In the genomic region with DNA sequence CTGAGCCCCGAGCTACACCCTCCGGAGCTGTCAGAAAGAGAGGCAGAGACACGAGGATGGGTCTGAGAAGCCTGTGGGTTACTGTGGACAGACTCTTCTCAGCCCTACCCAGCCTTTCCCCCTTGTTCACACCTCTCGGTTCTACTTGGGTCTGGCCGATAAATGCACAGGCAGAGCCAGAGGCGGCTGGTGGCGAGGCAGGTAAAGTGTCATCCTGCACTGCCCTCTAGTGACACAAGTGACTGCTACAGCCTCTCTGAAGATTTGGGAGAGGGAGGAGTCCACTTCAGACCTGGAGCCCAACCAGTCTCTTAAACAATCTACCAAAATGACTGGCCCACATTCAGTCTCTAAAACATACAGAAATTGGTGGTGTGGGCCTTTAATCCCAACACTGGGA, we compare ENCODE assay signal across 9 mouse cellular contexts. TPM values are rescaled to one million over a fixed set of nuclear protein-coding genes. Genes with fewer than 3 reads are reported as not detected.
DNase-seq lines count a peak whose midpoint lies in the region; ATAC-seq lines count a peak whose summit lies in the region.
"Had no signal": no experiment of that assay in that cellular context is flagged by ENCODE, and none has a peak within 500 bp of the region (broad histone marks: within the 10 kb centered on the region; RNA-seq: fewer than 3 reads in every experiment).

No protein-coding gene starts in this region.

- H3K9me3 ChIP-seq in intestine, embryonic 15.5 days = no peaks in the 10 kb centered on the region
- H3K9me3 ChIP-seq in midbrain, embryonic 12.5 days = no peaks in the 10 kb centered on the region

- no peaks in the 10 kb centered on the region for H3K27me3 ChIP-seq in intestine, embryonic 15.5 days (replicated peaks)
- no peaks in the 10 kb centered on the region for H3K27me3 ChIP-seq in midbrain, embryonic 12.5 days
- H3K27me3 ChIP-seq: Patski had no signal

- H3K4me3 ChIP-seq in intestine, embryonic 15.5 days (replicated peaks) = no peak overlapping the region
- no peak overlapping the region for H3K4me3 ChIP-seq in midbrain, embryonic 12.5 days

- H3K4me1 ChIP-seq in intestine, embryonic 15.5 days (replicated peaks) = 0 out of 2 replicates have a peak, but pooled peaks cover 6% of the 10 kb centered on the region
- peaks cover 48% of the 10 kb centered on the region for H3K4me1 ChIP-seq in midbrain, embryonic 12.5 days

- H3K4me2 ChIP-seq in intestine, embryonic 15.5 days (replicated peaks) = no peak overlapping the region
- no peak overlapping the region for H3K4me2 ChIP-seq in midbrain, embryonic 12.5 days (replicated peaks)

- H3K36me3 ChIP-seq in intestine, embryonic 15.5 days = peaks cover 11% of the 10 kb centered on the region; the same call in 1 of the 2 replicates
- peaks cover 45% of the 10 kb centered on the region for H3K36me3 ChIP-seq in midbrain, embryonic 12.5 days

- peak; percentile 54 for DNase-seq in ovary, postnatal 10 days (ENCODE audit: low spot score)
- DNase-seq in ovary, adult 18-20 months (ENCODE audit: low spot score) = no peak
- peak; percentile 97 for DNase-seq in embryo, embryonic 10 days (ENCODE audit: low spot score)
- peak; percentile 72 for DNase-seq in gastrocnemius, postnatal 10 days
- peak; percentile 85 to 89 for DNase-seq in left cerebral cortex, postnatal 25 days (ENCODE audit: low spot score in 2 of 2)
- DNase-seq in spleen, adult 12 weeks (ENCODE audit: low spot score) = peak; percentile 49

- 26% methylated on average over 7 of the region's 7 CpGs for WGBS in intestine, embryonic 15.5 days
- 23% methylated on average over 7 of the region's 7 CpGs for WGBS in midbrain, embryonic 12.5 days

- H3K27ac ChIP-seq in intestine, embryonic 15.5 days = no peak overlapping the region
- no peak overlapping the region for H3K27ac ChIP-seq in midbrain, embryonic 12.5 days (replicated peaks)

- intact Hi-C loops in left cerebral cortex, postnatal 25 days (cut with DNase I) = loop anchor here (1.0 kb wide), 1 partner anchor 43 kb away; no protein-coding TSS in a partner anchor

- ATAC-seq in intestine, embryonic 15.5 days = peak; percentile 65
- ATAC-seq in midbrain, embryonic 12.5 days (ENCODE audit: low FRiP score, low read depth) = peak; percentile 51; the same call in 1 of the 2 replicates
- ATAC-seq: Patski had no signal

- H3K9ac ChIP-seq in intestine, embryonic 15.5 days = no peak overlapping the region
- no peak overlapping the region for H3K9ac ChIP-seq in midbrain, embryonic 12.5 days (replicated peaks)

RNA-seq across cellular contexts. Expression of a gene that starts 6.3 kb away (rescaled TPM):
- 10 to 100 TPM; 30.0 to 39.3 TPM for total RNA-seq in gastrocnemius, postnatal 10 days (2021)
- 64.2 and 66.7 TPM in 2 replicates for polyA plus RNA-seq in intestine, embryonic 15.5 days (2015; fragmentation: Nextera tagmentation; extraction: Ambion mirVana)
- 10 to 100 TPM; 28.1 to 32.3 TPM for total RNA-seq in left cerebral cortex, postnatal 25 days (2021)
- polyA plus RNA-seq in midbrain, embryonic 12.5 days (2016; fragmentation: Nextera tagmentation; extraction: Ambion mirVana) = 107 and 116 TPM in 2 replicates

RNA-seq across cellular contexts. Expression of a gene that starts 17.9 kb away (rescaled TPM):
- total RNA-seq in gastrocnemius, postnatal 10 days (2021) = not detected
- 84.7 and 86.9 TPM in 2 replicates for polyA plus RNA-seq in intestine, embryonic 15.5 days (2015; fragmentation: Nextera tagmentation; extraction: Ambion mirVana)
- not detected for total RNA-seq in left cerebral cortex, postnatal 25 days (2021)
- polyA plus RNA-seq in midbrain, embryonic 12.5 days (2016; fragmentation: Nextera tagmentation; extraction: Ambion mirVana) = 0.55 and 0.68 TPM in 2 replicates

RNA-seq across cellular contexts. Expression of a gene that starts 33.8 kb away (rescaled TPM):
- 1 to 10 TPM; 8.4 to 9.4 TPM for total RNA-seq in gastrocnemius, postnatal 10 days (2021)
- polyA plus RNA-seq in intestine, embryonic 15.5 days (2015; fragmentation: Nextera tagmentation; extraction: Ambion mirVana) = 81.9 and 92.8 TPM in 2 replicates
- total RNA-seq in left cerebral cortex, postnatal 25 days (2021) = 10 to 100 TPM; 37.4 to 37.5 TPM
- polyA plus RNA-seq in midbrain, embryonic 12.5 days (2016; fragmentation: Nextera tagmentation; extraction: Ambion mirVana) = 14.6 and 16.4 TPM in 2 replicates
